Mouse (Mus musculus) kidney, adult 2 months (tissue): ENCODE data around the gene Gm13695.
"Not testable (repeated sequence)": the region's sequence is repeated elsewhere in the genome, so short reads cannot be mapped to it uniquely, and the experiment has no call there.

ENCODE experiments used
- CTCF ChIP-seq: fragments of 200-500 bp; conservative IDR thresholded peaks from 2 replicates; pipeline ENCODE4 v1.5.1; 2011; ENCODE audit warnings: low read depth, mild to moderate bottlenecking, control low read depth, low read length, moderate library complexity, mixed read lengths; ENCODE audit not compliant: insufficient read depth, insufficient read length
- POLR2A ChIP-seq: fragments of 200-500 bp; IDR thresholded peaks from one replicate; pipeline ENCODE4 v1.6.1; 2011; ENCODE audit warnings: low read depth, low read length, control low read depth

DNA sequence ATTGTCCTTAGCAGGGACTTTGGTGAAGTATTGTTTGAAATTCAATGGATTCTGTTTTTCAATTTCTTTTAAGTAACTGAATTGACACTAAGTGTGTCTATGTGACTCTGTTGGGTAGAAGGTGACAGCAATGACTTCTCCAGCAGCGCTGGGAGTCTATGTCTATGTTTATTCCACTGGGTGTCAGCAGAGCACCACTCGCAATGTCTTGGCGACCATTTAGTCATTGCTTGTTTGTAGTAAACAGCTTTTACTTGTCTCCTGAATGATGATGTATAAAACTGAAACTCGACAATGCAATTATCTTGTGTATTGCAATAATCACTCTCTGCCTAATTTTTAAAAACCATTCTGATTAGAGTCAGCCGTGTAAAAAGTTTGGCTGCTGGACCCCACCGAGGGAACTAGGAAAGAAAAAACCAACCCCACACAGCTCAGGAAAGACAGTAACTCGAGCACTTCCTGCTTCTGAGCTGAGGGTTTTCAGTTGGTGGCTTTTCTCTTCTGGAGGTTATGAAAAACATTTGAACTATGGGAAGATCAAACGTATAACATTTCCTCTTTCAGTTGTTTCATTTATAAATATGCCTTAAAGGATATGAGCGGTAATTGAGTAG lies 26.6 kb downstream of the Gm13695 start:
- TF ChIP-seq POLR2A, CTCF: not testable (repeated sequence)
